Mouse (Mus musculus) cerebral cortex, adult 2 months (tissue): ENCODE measurements around the gene Klk6.

Experiments
- WGBS: fragments of 180-500 bp; shearing (Covaris S2); methylation state at CpG from one replicate; pipeline ENCODE4 v1.1.7; 2018; 5-methylcytosine and 5-hydroxymethylcytosine counted together

Gene Klk6

DNA sequence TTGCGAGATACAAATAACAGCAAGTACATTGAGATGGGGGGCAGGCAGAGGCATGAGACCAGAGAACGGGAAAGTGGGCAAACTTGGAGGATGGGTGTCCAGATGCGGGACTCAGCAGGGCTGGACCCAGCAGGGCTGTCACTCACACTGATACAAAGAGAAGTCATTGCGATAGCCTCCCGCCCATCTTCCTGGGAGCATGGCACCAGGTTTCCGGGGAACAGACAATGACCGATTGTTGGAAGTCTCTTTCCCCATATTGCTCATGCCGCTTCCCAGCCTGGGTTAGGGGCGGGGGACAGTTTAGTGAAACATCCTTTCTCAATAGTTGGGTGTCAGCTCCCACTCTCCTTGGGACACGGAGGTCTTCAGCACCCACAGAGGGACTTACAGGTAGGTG lies at the start of gene Klk6:
TSS of gene Klk6 (plus strand) at position 301 of the 400 bp plus-strand sequence.
- 71% methylated on average over 10 of the region's 10 CpGs for WGBS

GRCm38 (mm10) chr7:43774802-43775201 lies 49.5 kb upstream of the Klk6 start:
- WGBS, result 83% methylated on average over 6 of the region's 6 CpGs

DNA sequence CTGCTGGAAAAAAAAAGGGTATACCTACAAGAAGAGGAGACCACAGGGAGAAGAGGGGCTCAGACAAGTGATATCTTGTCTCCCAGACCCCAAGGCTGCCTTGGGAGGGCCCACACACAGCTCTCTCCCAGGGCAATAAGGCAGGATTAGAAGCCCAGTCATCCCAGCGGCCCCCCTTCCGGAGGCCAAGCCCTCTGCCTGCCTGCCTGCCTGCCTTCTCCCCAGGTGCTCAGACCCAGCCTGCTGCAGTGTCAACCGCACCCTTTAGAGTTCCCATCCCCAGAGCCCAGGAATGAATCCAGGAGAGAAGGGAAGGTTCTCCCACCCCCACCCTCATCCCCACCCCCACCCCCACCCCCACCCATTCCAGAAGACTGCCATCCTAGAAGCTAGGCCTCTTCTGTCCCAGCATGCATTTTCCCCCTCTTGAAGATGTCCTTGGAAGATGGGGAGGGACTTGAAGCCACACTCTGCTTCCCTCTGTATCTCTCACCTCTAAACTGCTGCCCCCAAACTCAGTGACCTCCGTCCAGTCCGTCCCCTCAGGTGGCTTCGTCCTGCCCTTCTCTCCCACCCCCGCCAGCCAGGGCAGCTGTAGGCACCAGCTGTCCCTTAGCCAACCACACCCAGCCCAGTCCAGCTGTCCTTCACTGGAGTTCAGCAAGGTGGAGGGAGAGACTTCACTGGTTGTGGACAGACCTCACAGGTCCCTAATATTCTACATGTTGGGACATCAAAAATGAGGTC lies 48.8 kb upstream of the Klk6 start:
- 69% methylated on average over 7 of the region's 7 CpGs for WGBS

GRCm38 (mm10) chr7:43776506-43776905 lies 47.8 kb upstream of the Klk6 start:
- 89% methylated on average over 5 of the region's 5 CpGs for WGBS

DNA sequence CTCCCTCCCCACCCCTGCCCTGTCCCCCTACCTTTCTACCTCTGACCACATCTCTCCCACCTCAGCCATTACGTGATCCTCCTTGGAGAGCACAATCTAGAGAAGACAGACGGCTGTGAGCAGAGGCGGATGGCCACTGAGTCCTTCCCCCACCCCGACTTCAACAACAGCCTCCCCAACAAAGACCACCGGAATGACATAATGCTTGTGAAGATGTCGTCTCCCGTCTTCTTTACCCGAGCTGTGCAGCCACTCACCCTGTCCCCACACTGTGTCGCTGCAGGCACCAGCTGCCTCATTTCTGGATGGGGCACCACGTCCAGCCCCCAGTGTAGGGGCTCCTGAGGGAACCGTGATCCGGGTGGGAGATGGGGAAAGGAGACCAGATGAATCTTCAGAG lies 46.9 kb upstream of the Klk6 start:
- 91% methylated on average over 12 of the region's 12 CpGs for WGBS

DNA sequence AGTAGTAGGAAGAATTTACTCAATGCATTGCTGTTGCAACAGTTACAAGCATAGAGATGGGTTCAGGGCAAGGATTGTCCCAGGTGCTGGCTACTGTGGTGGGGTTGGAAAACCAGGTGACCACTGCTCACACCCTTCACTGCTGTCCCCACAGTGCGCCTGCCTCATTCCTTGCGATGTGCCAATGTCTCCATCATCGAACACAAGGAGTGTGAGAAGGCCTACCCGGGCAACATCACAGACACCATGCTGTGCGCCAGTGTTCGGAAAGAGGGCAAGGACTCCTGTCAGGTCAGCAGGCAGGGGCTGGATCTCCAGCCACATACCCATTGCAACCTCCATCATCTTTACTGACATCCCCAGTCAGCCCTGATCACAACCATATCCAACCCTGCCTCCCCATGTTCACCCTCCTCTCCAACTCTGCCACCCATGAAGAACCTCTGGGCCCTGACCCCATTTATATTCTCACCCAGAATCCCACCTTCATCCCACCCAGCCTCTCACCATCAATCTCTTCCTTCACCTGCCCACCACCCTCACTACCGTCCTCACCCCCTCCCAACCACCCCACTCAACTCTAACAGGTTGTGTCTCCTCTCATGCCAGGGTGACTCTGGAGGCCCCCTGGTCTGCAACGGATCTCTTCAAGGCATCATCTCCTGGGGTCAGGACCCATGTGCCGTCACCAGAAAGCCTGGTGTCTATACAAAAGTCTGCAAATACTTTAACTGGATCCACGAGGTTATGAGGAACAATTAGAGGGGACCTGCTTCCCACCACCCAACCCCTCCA lies 45.9 kb upstream of the Klk6 start:
- WGBS, result 95% methylated on average over 10 of the region's 10 CpGs

DNA sequence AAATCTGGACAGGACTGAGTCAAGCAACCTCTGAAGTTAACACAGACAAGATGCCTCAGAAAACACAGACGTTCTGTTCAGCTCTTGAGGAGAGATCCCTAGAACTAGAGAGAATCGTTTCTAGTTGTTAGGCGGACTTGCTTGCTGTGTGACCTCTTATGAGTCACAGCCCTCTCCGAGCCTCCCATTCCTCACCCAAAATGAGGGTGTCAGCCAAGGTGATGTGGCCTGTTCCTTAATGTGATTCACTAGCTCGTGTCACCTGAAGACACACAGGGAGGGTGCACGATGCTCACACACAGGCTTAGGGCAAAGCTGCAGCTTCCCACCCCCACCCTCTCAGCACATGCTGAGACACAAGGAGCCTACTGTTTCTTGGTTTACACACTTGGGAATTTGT lies 44.1 kb upstream of the Klk6 start:
- whole genome bisulfite sequencing, result 35% methylated on average over 6 of the region's 6 CpGs

- 41% methylated on average over 5 of the region's 5 CpGs for WGBS
Observed at GRCm38 (mm10) chr7:43780746-43781145, 43.6 kb upstream of the Klk6 start, which contains the start of gene Klk10. TSS of gene Klk10 (plus strand) at chr7:43781035.

DNA sequence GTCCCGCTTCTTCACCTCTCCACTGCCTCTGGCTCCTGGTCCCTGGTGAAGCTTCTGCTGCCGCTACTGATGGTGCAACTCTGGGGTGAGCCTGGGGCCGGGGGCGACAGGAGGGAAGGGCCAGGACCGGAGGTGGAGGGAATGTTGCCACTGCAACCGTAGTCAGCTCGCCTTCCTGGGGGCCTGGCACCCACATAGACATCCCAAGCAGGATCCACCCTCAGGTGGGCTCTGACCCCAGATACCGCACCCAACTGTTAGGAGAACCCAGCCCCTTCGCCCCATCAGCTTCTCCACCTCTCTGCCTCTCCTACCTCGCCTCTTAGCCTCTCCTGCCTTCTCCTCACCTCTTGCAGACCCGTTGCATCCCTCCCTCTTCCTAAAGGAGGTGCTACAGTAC lies 42.8 kb upstream of the Klk6 start:
- 93% methylated on average over 11 of the region's 11 CpGs for WGBS

DNA sequence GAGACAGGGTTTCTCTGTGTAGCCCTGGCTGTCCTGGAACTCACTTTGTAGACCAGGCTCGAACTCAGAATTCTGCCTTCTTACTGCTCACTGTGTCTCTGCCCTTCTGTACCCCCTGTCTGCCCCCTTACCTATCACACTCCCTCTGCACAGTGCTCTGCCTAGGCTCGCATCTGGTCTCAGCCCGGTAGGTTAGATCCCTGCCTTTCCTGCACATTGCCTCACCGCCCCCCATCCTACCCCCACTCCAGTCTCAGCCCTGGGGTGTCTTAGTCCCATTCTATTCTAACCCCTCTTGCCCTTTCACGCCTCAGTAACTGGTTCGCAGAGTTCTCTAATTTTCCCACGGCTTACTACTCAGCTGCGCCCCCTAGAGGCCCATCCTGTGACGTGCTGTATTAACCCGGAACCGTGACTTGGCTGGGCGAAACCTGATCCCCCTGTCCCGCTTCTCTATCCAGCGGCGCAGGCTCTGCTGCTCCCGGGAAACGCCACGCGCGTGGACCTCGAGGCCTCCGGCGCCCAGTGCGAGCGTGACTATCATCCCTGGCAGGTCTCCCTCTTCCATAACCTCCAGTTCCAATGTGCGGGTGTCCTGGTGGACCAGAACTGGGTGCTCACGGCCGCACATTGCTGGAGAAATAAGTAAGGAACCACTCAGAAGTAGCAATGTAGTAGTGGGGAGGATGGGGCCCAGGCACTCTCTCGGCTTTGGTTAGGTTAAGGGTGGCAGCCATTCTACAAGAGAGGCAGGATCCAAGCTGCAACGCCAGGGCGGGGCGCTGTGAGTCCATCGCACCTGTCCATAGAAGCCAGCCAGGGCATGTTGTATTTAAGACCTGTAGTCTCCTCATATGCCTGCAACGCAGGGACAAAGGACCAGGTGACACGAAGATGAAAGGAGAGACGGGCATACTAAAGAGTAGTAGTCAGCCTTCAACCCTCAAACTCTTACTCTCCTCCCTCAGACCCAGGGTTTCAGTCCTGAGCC lies 41.7 kb upstream of the Klk6 start:
- WGBS, result 18% methylated on average over 36 of the region's 36 CpGs

DNA sequence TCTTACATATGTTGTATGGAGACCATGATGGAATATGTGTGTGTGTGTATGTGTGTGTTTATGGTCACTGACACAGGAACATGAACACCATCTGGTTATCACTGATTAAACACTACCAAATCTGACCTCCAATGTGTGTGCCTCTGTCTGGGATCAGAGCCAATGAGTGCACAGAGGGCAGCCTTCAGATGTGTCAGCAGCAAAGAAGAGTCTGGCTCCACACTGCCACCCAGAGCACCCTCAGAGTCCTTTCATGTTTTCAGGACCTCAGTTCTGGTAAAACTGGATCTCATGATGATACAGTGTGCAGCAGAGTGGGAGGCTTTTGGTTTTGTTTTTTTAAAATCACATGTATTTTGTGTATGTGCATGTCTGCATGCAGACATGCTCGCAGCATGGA lies 39.0 kb upstream of the Klk6 start:
- WGBS, result 97% methylated on average over 1 of the region's 1 CpGs

DNA sequence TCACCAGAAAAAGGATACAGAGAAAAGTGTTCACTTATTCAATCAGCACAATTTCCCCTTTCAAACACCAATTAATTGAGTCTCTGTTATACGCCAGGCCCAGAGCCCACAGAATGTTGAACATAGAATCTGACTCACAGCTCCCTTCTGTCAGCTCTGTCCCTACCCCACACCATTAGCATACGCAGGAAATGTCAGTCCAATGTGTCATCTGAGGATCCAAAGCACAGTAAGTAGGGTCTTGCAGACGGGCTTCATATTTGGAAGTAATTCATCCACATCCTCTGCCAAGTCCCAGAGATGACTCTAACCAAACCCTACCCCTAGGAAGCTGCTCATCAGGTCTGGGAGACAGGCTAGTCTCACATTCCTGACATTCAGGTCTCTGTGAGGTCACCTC lies 36.2 kb upstream of the Klk6 start:
- WGBS, result 48% methylated on average over 3 of the region's 3 CpGs

DNA sequence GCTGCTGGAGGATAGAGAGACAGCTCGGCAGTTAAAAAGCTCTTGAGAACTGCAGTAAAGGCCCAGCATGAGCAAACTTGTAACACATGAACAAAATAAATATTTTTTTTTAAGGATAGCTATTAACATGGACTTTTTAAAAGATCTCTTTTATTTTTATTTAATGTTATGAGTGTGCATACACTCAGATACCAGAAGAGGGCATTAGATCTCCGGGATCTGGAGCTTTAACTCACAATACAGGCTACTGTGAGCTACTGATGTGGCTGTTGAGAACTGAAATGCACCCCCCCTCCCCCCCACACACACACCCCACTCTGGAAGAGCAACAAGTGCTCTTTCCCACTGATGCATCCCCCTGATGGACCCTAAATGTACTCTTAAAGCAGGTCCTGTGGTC lies 35.0 kb upstream of the Klk6 start:
- 56% methylated on average over 2 of the region's 2 CpGs for WGBS

DNA sequence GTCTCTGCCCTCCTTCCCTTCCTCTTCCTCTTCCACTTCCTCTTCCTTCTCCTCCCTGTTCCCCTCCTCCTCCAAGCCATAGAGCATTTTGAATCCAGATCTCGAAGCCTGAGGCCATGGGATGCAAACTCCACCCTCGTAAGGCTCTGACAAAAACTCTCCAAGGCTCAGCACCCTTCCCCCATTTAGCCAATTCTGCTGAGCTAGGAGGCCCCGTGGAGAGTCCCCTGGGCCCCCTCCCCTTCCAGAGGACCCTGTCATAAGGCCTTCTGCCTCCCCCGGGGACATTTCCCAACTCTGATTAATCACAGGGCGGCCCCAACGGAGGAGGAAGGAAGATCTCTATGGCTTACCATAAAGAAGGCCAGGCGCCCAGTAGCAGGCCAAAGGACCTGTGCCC lies 32.7 kb upstream of the Klk6 start, which contains the start of gene Klk9:
TSS of gene Klk9 (plus strand) at position 301 of the 400 bp plus-strand sequence.
- 83% methylated on average over 7 of the region's 7 CpGs for WGBS

GRCm38 (mm10) chr7:43796355-43796754 lies 27.9 kb upstream of the Klk6 start:
- WGBS, result 6% methylated on average over 8 of the region's 8 CpGs

DNA sequence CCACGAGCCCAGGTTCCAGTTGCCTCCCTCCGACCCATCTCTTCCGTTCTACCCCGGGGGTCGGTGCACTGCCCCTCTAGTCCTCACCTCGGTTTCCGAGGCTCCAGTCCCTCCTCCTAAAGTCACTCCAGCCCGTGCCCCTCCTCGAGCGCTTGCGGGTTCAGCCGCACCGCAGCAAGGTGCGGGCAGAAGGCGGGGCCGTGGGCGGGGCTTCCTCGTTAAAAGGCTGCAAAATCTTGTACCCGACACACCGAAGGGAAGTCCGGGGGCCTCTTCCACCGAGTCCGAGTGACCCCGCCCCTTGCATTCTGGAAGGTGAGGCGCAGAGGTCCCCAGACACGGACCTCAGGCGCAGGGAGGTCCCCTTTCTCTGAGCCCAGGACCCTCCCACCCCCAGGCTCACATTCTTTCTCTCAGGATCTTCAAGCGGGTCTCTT lies 26.9 kb upstream of the Klk6 start, which contains the start of gene Klk8:
TSS of gene Klk8 (plus strand) at position 245 of the 437 bp plus-strand sequence.
- WGBS, result 1% methylated on average over 28 of the region's 28 CpGs

- 38% methylated on average over 13 of the region's 13 CpGs for WGBS
Observed at GRCm38 (mm10) chr7:43797844-43798462, 26.3 kb upstream of the Klk6 start.

GRCm38 (mm10) chr7:43799876-43800275 lies 24.4 kb upstream of the Klk6 start:
- 81% methylated on average over 7 of the region's 7 CpGs for WGBS

- WGBS, result 47% methylated on average over 5 of the region's 5 CpGs
Observed at GRCm38 (mm10) chr7:43810994-43811393, 13.3 kb upstream of the Klk6 start, which contains the start of gene Klk7. TSS of gene Klk7 (plus strand) at chr7:43811294.

DNA sequence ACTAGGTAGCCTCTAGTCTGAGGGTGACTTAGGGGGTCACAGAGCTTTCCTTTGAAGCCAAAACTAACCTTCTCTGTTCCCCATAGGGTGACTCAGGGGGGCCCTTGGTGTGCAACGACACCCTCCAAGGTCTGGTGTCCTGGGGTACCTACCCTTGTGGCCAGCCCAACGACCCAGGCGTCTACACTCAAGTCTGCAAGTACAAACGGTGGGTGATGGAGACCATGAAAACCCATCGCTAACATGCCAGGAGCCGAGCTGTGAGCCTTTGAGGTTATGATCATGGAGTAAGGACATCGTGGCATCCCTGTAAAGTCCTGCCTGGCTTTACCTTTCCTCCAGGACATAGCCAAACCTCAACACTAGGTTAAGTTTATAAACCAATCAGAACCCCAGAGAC lies 9.1 kb upstream of the Klk6 start:
- WGBS, result 86% methylated on average over 7 of the region's 7 CpGs

GRCm38 (mm10) chr7:43821581-43821980 lies 2.7 kb upstream of the Klk6 start:
- 94% methylated on average over 7 of the region's 7 CpGs for WGBS
